Mouse (Mus musculus): ENCODE measurements at regions not wholly inside any gene's neighbourhood (a gene's known extent, or its start where the extent isn't known, plus 50 kb on each side); places are given as distances from the start of the nearest gene placed in this dataset.

DNA sequence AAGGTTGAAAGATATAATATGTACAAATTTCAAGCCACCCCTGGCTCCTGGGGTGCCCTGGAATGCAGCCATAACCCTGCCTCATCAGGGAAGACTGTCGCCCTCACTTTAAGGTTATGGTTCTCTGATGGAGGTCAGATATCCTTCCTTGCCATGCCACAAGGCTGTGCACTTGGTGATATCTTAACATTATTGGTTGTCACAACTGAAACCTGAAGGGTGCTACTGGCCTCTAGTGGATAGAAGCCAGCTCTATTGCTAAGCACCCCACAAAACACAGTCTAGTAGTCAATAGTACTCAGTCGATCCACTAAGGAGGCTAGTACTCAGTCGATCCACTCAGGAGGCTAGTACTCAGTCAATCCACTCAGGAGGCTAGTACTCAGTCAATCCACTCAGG, 111.6 kb downstream of the Sec31a start:
- no peak for TF ChIP-seq CTCF (IDR thresholded peaks at IDR 0.05; ENCODE audit: control insufficient read depth, insufficient read depth, low read length)
- TF ChIP-seq POLR2A (IDR thresholded peaks at IDR 0.05; ENCODE audit: borderline replicate concordance, control insufficient read depth, low read depth, low read length), result no peak

Data from bone marrow, adult 2 months (tissue).